Mouse (Mus musculus) heart, embryonic 13.5 days (tissue): ENCODE data around the gene Shisa9. TPM values are rescaled to one million over a fixed set of nuclear protein-coding genes. Genes with fewer than 3 reads are reported as not detected.

Source experiments
- ATAC-seq: fragments of 200-750 bp; cut with Nextera tagmentation; 2 replicates; pipeline ENCODE4 v1.8.0; 2017; ENCODE audit warnings: moderate TSS enrichment; ENCODE audit not compliant: insufficient number of reproducible peaks, low FRiP score, low TSS enrichment; ENCODE audit errors: extremely low read depth
- H3K27ac ChIP-seq: fragments of 300-500 bp; sonication (generic); replicated peaks from 2 replicates; pipeline ENCODE4 v1.5.1; 2015; ENCODE audit warnings: moderate library complexity, mild to moderate bottlenecking, inconsistent platforms
- H3K27me3 ChIP-seq: fragments of 300-500 bp; sonication (generic); replicated peaks from 2 replicates; pipeline ENCODE4 v1.6.1; 2015; ENCODE audit warnings: mild to moderate bottlenecking, inconsistent platforms
- H3K36me3 ChIP-seq: fragments of 300-500 bp; sonication (generic); 2 replicates; pipeline ENCODE4 v1.6.1; 2015; ENCODE audit warnings: mild to moderate bottlenecking, inconsistent platforms
- H3K4me1 ChIP-seq: fragments of 300-500 bp; sonication (generic); 2 replicates; pipeline ENCODE4 v1.6.1; 2015; ENCODE audit warnings: inconsistent platforms
- H3K4me2 ChIP-seq: fragments of 300-500 bp; sonication (generic); 2 replicates; pipeline ENCODE4 v1.6.1; 2015; ENCODE audit warnings: inconsistent platforms, mild to moderate bottlenecking, moderate library complexity
- H3K4me3 ChIP-seq: fragments of 300-500 bp; sonication (generic); 2 replicates; pipeline ENCODE4 v1.5.1; 2015; ENCODE audit warnings: moderate library complexity, mild to moderate bottlenecking, inconsistent platforms
- H3K9ac ChIP-seq: fragments of 300-500 bp; sonication (generic); 2 replicates; pipeline ENCODE4 v1.6.1; 2015; ENCODE audit warnings: inconsistent platforms, mild to moderate bottlenecking, moderate library complexity
- H3K9me3 ChIP-seq: fragments of 300-500 bp; sonication (generic); 2 replicates; pipeline ENCODE4 v1.6.1; 2016; ENCODE audit warnings: inconsistent platforms
- WGBS: fragments of 180-500 bp; shearing (Covaris S2); methylation state at CpG from one replicate; pipeline ENCODE4 v1.1.7; 2015; ENCODE audit warnings: mixed read lengths; 5-methylcytosine and 5-hydroxymethylcytosine counted together
- polyA plus RNA-seq: library from polyadenylated mRNA; unstranded; fragments of >200 nt; fragmentation: Nextera tagmentation; extraction: Ambion mirVana; gene quantifications from 2 replicates; pipeline ENCODE4 v1.2.1, GENCODE M21; 2015

The Shisa9 gene
- polyA plus RNA-seq, 1 experiment from 2014 or later: 1.5 TPM

DNA sequence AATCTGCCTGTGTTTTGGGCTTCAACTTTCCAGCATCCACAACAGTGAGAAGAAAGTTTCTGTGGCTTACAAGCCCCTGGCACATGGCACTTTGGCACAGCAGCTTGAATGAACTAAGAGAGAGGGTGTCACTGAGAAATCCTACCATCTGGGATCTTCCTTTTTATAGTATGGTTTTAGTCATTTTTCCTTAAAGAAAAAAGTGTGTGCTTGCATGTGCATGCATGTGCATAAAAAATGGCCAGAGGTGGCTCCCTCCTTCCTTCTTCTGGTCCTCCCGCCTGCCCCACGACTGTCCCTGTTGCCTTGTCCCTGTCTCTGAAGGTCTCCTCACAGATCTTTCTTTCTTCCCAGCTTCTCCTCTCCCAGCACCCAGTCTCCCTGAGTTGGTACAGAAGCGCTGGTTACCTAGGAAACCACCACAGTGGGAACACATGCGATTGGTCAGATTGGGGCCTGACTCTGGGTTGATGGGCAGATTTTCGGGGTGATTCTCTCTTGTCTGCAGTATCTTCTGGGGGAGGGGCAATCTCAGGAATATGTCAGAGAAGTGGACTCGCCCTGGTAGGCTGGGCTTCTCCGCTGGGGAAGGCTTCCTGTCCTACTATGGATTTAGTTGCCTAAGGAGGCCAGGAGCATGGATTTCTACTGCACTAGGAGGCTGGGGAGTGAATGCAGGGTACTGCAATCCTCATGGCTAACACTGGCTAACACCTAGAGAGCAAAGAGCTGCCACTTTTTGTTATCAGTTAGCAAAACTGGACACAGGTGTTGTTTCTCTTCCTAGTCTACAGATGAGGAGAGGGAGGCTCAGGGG, 131.3 kb downstream of the Shisa9 start:
- ATAC-seq: no peak
- H3K9ac ChIP-seq: no peak overlapping the region
- WGBS: 59% methylated on average over 7 of the region's 7 CpGs

DNA sequence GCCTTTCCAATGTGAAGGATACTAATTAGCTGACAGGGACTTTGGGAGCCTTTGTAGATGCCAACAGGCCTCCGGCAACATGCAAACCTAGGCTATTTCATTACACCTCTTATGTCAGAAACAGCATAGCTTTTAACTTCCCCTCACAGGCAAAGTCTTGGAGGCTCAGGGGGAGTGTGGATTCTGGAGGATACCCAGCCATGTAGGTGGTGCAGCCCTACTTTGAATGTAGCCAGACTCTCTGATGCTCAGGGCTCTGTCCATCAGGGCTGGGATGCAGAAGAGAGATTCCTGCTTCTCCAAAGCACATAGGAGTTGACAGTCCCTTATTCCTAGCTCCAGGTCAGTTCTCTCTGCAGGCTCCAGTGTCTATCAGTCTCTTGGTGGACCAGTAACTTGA, 133.0 kb downstream of the Shisa9 start:
- WGBS: 89% methylated on average over 1 of the region's 1 CpGs
- Histone ChIP-seq H3K27ac (no peak overlapping the region), H3K4me2 (no peak overlapping the region), H3K27me3 (peaks cover 6% of the 10 kb centered on the region; the same call in 1 of the 2 replicates), H3K36me3 (no peaks in the 10 kb centered on the region), H3K9me3 (no peaks in the 10 kb centered on the region), H3K9ac (no peak overlapping the region), H3K4me1 (no peaks in the 10 kb centered on the region), H3K4me3 (no peak overlapping the region)
- ATAC-seq: no peak

More for the DNA sequence above, 131.3 kb downstream of the Shisa9 start:
- Histone ChIP-seq H3K27ac (no peak overlapping the region), H3K9me3 (no peaks in the 10 kb centered on the region), H3K4me3 (no peak overlapping the region), H3K4me2 (no peak overlapping the region), H3K36me3 (no peaks in the 10 kb centered on the region), H3K27me3 (peaks cover 6% of the 10 kb centered on the region; the same call in 1 of the 2 replicates), H3K4me1 (no peaks in the 10 kb centered on the region)

DNA sequence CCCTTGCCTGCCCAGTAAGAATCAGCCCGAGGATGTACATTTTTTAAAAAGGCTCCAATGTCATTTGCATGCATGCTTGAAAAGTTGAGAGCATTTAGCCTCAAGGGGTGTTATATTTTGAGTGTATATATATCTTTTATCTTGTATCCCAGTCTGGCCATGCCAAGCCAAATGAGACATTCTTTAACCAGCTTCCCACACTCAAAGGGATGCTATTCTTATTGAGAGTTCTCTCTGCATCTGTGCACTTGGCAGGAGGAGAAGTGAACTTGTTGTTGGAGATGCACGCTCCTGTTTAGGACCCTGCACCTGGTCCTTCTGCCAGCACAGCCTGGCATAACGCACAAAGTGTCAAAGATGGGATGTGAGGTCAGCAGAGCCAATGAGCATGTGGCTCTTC, 135.6 kb downstream of the Shisa9 start:
- H3K27ac ChIP-seq: no peak overlapping the region
- WGBS: 71% methylated on average over 3 of the region's 3 CpGs
- H3K4me1 ChIP-seq: no peaks in the 10 kb centered on the region
- H3K36me3 ChIP-seq: no peaks in the 10 kb centered on the region
- H3K27me3 ChIP-seq: no peaks in the 10 kb centered on the region; the same call in 1 of the 2 replicates
- ATAC-seq: no peak
- no peak overlapping the region for H3K9ac ChIP-seq
- H3K4me3 ChIP-seq: no peak overlapping the region
- no peaks in the 10 kb centered on the region for H3K9me3 ChIP-seq
- H3K4me2 ChIP-seq: no peak overlapping the region

DNA sequence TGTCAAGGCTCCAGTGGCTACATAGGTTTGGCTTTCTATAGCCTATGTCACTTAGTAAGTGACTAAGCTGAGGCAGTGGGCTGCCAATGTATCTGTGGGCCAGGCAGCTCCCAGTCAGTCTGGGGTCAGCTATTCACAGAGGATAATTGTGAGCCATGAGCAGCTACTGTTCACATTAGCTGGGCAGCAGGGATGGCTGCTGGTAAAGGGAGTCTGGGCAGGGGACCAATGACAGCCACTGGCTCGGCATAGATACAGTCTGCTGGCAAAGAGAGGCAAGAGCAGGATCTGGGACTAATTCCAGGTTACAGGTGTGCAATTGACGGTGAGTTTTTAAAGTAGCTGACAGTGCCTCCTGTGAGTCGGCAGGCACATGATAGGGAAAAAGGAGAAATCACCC, 145.9 kb downstream of the Shisa9 start:
- ATAC-seq: no peak
- no peak overlapping the region for H3K9ac ChIP-seq
- WGBS: 84% methylated on average over 3 of the region's 3 CpGs

DNA sequence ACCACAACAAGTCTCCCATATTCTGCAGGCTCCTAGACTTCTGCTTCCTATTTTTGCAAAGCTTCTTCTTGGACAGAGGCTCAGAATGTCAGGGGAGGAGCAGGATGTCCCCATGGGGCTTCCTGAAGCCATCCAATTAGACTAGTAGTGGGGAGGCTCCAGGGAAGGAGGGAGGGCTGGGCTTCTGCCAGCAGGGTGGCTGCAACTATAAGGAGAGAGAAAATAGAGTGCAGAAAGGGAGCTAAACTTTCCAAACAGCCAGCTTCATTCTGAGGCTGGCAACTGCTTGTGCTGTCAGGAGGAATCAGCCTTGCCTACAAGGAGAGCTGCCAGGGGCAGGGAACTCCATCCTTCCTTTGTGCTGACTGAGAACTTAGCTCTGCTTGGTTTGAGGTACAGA, 162.8 kb downstream of the Shisa9 start:
- no peaks in the 10 kb centered on the region; the same call in 1 of the 2 replicates for H3K27me3 ChIP-seq
- no peak overlapping the region for H3K4me2 ChIP-seq
- peaks cover 15% of the 10 kb centered on the region for H3K4me1 ChIP-seq
- H3K36me3 ChIP-seq: no peaks in the 10 kb centered on the region
- no peak overlapping the region for H3K9ac ChIP-seq
- ATAC-seq: no peak
- no peak overlapping the region for H3K27ac ChIP-seq
- H3K4me3 ChIP-seq: no peak overlapping the region
- H3K9me3 ChIP-seq: no peaks in the 10 kb centered on the region

More for the DNA sequence above, 145.9 kb downstream of the Shisa9 start:
- Histone ChIP-seq H3K27me3 (no peaks in the 10 kb centered on the region), H3K36me3 (no peaks in the 10 kb centered on the region), H3K9me3 (no peaks in the 10 kb centered on the region), H3K4me2 (no peak overlapping the region), H3K4me1 (no peaks in the 10 kb centered on the region), H3K27ac (no peak overlapping the region), H3K4me3 (no peak overlapping the region)

DNA sequence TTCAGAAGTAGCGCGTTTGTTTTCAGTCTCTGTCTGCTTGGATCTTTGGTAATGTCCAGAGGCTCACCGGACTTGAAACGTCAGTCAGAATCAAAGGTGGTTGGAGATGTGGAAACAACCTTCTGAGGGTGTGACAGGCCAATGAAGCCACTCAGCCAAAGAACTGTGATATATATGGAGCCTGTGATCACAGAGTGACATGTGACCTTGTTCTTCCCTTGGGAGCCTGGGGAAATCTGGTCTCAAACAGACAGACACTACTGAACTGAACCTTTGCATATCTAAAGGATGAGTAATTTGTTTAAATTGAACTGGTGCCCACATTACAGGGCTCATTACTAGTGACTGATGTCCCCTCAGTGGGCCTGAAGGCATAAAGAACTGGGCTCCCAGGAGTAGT, 168.1 kb downstream of the Shisa9 start:
- no peak for ATAC-seq
- Histone ChIP-seq H3K36me3 (no peaks in the 10 kb centered on the region), H3K4me1 (peaks cover 12% of the 10 kb centered on the region), H3K4me3 (no peak overlapping the region), H3K9ac (no peak overlapping the region), H3K9me3 (no peaks in the 10 kb centered on the region), H3K4me2 (no peak overlapping the region), H3K27ac (no peak overlapping the region), H3K27me3 (no peaks in the 10 kb centered on the region; the same call in 1 of the 2 replicates)
- 54% methylated on average over 4 of the region's 4 CpGs for WGBS

DNA sequence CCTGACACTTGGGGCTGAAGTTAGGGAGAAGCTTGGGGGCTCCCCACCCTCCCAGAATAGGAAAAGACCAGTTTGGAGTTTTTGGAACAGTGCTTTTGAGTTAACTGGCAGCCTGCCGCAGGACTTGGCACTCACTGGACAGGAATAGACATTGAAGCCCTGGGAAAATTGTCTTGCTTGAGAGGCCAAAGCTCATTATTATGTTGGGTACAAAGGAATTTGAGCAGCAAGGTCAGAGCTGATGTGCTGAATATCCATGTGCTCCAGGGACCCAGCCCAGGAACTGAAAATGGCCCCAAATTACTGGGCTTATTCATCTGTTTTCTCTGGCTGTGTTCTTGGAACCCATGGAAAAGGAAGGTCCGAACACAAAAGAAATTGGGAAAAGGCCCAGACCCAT, 170.6 kb downstream of the Shisa9 start:
- no peak overlapping the region for H3K27ac ChIP-seq
- WGBS: 83% methylated on average over 2 of the region's 2 CpGs
- H3K9me3 ChIP-seq: no peaks in the 10 kb centered on the region
- H3K4me2 ChIP-seq: no peak overlapping the region
- H3K9ac ChIP-seq: no peak overlapping the region
- H3K36me3 ChIP-seq: no peaks in the 10 kb centered on the region
- H3K4me1 ChIP-seq: peaks cover 10% of the 10 kb centered on the region
- no peaks in the 10 kb centered on the region for H3K27me3 ChIP-seq
- ATAC-seq: no peak
- H3K4me3 ChIP-seq: no peak overlapping the region

DNA sequence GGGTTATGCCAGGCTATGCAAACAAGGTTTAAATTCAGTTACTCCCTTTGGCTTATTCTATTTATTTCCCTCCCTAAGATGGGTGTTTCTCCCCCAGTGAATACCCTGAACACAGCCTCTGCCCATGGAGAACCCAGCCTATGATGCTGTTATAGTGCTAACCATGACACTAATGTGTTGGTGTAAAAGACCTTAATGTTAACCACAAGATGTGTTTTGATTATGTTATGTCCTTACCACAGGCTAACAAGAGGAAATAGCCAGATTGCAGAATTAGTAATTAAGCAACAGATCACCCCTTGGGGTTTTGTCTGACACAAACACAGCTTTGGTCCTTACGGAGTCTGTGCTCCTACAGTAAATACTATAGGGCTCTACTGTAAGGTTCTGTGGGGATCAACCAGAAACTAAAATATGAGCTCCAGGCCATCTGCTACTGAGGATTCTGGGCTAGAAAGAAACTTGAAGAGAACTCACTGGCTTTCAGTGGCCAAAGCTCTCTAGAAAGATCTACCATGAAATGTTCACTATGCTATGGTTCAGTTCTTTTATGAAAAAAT, 189.6 kb downstream of the Shisa9 start:
- no peaks in the 10 kb centered on the region for H3K4me1 ChIP-seq
- no peak for ATAC-seq
- no peak overlapping the region for H3K4me3 ChIP-seq
- no peak overlapping the region for H3K9ac ChIP-seq
- no peak overlapping the region for H3K27ac ChIP-seq
- 69% methylated on average over 1 of the region's 1 CpGs for WGBS
- H3K27me3 ChIP-seq: no peaks in the 10 kb centered on the region
- no peaks in the 10 kb centered on the region for H3K9me3 ChIP-seq
- H3K36me3 ChIP-seq: no peaks in the 10 kb centered on the region
- H3K4me2 ChIP-seq: no peak overlapping the region

DNA sequence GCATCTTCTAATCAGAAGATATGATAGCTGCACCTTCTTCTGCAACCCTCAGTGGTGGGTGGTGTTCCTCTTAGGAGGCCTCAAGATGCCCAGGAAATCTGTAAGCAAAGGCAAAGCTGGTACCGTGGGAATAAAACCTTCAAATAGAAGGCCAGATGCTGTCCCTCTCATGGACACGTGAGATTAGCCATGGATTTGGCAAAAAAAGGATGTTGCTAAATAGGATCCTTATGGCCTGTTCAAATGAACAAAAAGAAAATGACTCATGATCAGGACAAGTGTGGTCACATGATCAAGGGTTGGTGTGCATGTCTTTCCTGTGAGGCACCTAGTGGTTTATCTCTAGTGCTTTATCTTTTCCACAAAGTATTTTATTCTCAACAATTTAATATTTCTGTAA, 194.1 kb downstream of the Shisa9 start:
- Histone ChIP-seq H3K4me2 (no peak overlapping the region), H3K27me3 (no peaks in the 10 kb centered on the region), H3K9me3 (no peaks in the 10 kb centered on the region), H3K27ac (no peak overlapping the region), H3K36me3 (no peaks in the 10 kb centered on the region), H3K4me1 (no peaks in the 10 kb centered on the region), H3K4me3 (no peak overlapping the region), H3K9ac (no peak overlapping the region)
- ATAC-seq: no peak
- WGBS: 65% methylated on average over 2 of the region's 2 CpGs

DNA sequence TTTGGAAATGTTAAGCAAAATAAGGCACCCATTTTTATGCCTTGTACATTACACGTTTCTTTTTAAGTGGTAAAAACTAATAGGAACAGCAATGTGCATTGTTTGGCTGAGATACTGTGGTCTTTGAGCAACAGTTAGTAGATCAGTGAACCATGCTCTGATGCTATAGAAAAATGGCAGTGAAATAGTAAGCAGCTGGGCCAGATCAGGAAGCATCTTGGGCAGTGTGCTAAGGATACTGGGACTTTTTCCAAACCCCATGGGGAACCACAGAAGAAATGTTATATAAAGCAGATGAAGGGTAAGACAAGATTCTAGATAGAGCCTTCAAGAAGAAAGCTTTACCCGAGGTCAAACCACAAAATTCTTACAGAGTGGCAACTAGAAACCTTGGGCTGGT, 205.8 kb downstream of the Shisa9 start:
- no peaks in the 10 kb centered on the region for H3K36me3 ChIP-seq
- H3K27ac ChIP-seq: no peak overlapping the region
- no peak overlapping the region for H3K4me2 ChIP-seq
- no peak overlapping the region for H3K9ac ChIP-seq
- H3K9me3 ChIP-seq: no peaks in the 10 kb centered on the region
- no peak for ATAC-seq
- WGBS: 54% methylated on average over 2 of the region's 2 CpGs
- no peaks in the 10 kb centered on the region for H3K27me3 ChIP-seq
- no peak overlapping the region for H3K4me3 ChIP-seq
- H3K4me1 ChIP-seq: no peaks in the 10 kb centered on the region

DNA sequence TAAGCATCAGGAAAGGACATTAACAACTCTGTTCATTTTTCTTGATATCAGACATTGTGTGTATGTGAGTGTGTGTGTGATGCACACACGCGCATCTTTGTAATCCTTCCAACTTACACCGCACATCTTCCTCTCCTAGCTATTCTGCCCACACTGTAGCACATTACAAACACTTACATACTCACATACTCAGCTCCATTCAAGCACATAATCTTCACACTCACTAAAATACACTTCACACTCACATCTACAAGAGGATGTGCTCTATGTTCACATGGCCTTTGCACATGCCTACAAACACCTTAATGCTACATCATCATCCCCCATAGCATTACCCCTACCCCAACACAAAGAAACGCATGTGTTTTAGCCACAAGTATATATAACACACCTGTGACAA, 212.9 kb downstream of the Shisa9 start:
- 95% methylated on average over 4 of the region's 4 CpGs for WGBS
- H3K4me3 ChIP-seq: no peak overlapping the region
- H3K36me3 ChIP-seq: no peaks in the 10 kb centered on the region
- H3K4me1 ChIP-seq: no peaks in the 10 kb centered on the region
- no peak overlapping the region for H3K9ac ChIP-seq
- no peak for ATAC-seq
- no peak overlapping the region for H3K4me2 ChIP-seq
- no peaks in the 10 kb centered on the region for H3K9me3 ChIP-seq
- no peaks in the 10 kb centered on the region for H3K27me3 ChIP-seq
- no peak overlapping the region for H3K27ac ChIP-seq

DNA sequence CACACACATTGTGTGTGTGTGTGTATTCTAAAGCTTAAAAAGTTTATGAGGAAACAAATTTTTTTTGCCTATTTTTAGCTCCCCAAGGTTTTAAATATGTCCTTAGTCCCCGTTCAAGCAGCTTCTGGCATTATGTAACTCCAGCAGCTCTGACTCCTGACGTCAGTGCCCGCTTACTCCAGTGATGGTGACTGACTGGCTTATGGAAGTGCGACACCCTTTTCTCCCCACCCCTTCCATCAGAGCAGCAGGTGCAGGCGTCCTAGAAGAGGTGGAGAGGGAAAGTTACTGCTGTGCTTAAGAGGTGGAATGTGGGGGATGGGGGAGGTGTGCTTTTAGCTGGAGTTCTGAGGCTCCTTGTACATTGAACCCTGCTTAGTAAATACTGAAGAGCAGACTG, 213.7 kb downstream of the Shisa9 start:
- Histone ChIP-seq H3K27me3 (no peaks in the 10 kb centered on the region), H3K4me1 (no peaks in the 10 kb centered on the region), H3K9me3 (no peaks in the 10 kb centered on the region), H3K27ac (no peak overlapping the region), H3K4me2 (no peak overlapping the region), H3K36me3 (no peaks in the 10 kb centered on the region), H3K4me3 (no peak overlapping the region), H3K9ac (no peak overlapping the region)
- WGBS: 51% methylated on average over 5 of the region's 5 CpGs
- no peak for ATAC-seq
